Mouse (Mus musculus): ENCODE results near the gene Fn3k. TPM values are rescaled to one million over a fixed set of nuclear protein-coding genes. Genes with fewer than 3 reads are reported as not detected.

Fn3k gene
- total and polyA plus RNA-seq, 2 experiments from 2014 or later, result 4.5 to 5.4 TPM

- Histone ChIP-seq H3K36me3 (ENCODE audit: insufficient read depth, low read length) (no peaks in the 10 kb centered on the region), H3K4me1 (ENCODE audit: insufficient read depth, low read length) (0 out of 2 replicates have a peak, but pooled peaks cover 9% of the 10 kb centered on the region), H3K9ac (replicated peaks; ENCODE audit: low read length) (peak within 1 kb of the TSS; percentile 65), H3K9me3 (ENCODE audit: low read length) (no peaks in the 10 kb centered on the region), H3K27me3 (ENCODE audit: insufficient read depth, low read length) (no peaks in the 10 kb centered on the region), H3K4me2 (ENCODE audit: low read depth, low read length) (peak within 1 kb of the TSS; percentile 92), H3K27ac (peak within 1 kb of the TSS; percentile 64; the same call in 1 of the 2 replicates), H3K4me3 (ENCODE audit: low read length) (peak within 1 kb of the TSS; percentile 67)
- ATAC-seq (peak; percentile 100), DNase-seq (ENCODE audit: low spot score) (peak; percentile 99)
- TF ChIP-seq CTCF (IDR thresholded peaks at IDR 0.05; ENCODE audit: low read depth), result peak; percentile 31; the same call in 1 of the 2 replicates
- 2% methylated on average over 28 of the region's 28 CpGs for WGBS
Observed at GRCm38 (mm10) chr11:121420830-121421552, 13.7 kb upstream of the Fn3k start, which contains the start of gene Fn3krp. Gene Fn3krp (plus strand): TSS chr11:121421401.

GRCm38 (mm10) chr11:121421553-121422173 is 13.1 kb upstream of the Fn3k start:
- ATAC-seq, result no peak; the same call in 1 of the 2 replicates

GRCm38 (mm10) chr11:121433397-121433796 is 1.3 kb upstream of the Fn3k start:
- H3K9ac ChIP-seq (replicated peaks; ENCODE audit: low read length), result no peak overlapping the region
- H3K27me3 ChIP-seq (ENCODE audit: insufficient read depth, low read length), result no peaks in the 10 kb centered on the region
- TF ChIP-seq CTCF (IDR thresholded peaks at IDR 0.05; ENCODE audit: low read depth), result no peak
- no peak overlapping the region; the same call in 1 of the 2 replicates for H3K27ac ChIP-seq
- peaks cover 7% of the 10 kb centered on the region for H3K36me3 ChIP-seq (ENCODE audit: insufficient read depth, low read length)
- no peak overlapping the region for H3K4me3 ChIP-seq (ENCODE audit: low read length)
- H3K4me2 ChIP-seq (ENCODE audit: low read depth, low read length), result no peak overlapping the region
- no peak for ATAC-seq
- H3K9me3 ChIP-seq (ENCODE audit: low read length), result no peaks in the 10 kb centered on the region
- DNase-seq (ENCODE audit: low spot score), result no peak
- peaks cover 10% of the 10 kb centered on the region for H3K4me1 ChIP-seq (ENCODE audit: insufficient read depth, low read length)
- WGBS, result 83% methylated on average over 4 of the region's 4 CpGs

More at GRCm38 (mm10) chr11:121421553-121422173, 13.1 kb upstream of the Fn3k start:
- TF ChIP-seq CTCF (IDR thresholded peaks at IDR 0.05; ENCODE audit: low read depth), result no peak
- Histone ChIP-seq H3K27me3 (ENCODE audit: insufficient read depth, low read length) (no peaks in the 10 kb centered on the region), H3K9ac (replicated peaks; ENCODE audit: low read length) (peak overlapping the region; percentile 65), H3K4me3 (ENCODE audit: low read length) (peak overlapping the region; percentile 67), H3K36me3 (ENCODE audit: insufficient read depth, low read length) (peaks cover 5% of the 10 kb centered on the region; the same call in 1 of the 2 replicates), H3K9me3 (ENCODE audit: low read length) (no peaks in the 10 kb centered on the region), H3K4me2 (ENCODE audit: low read depth, low read length) (peak overlapping the region; percentile 92), H3K27ac (peak overlapping the region; percentile 64; the same call in 1 of the 2 replicates), H3K4me1 (ENCODE audit: insufficient read depth, low read length) (0 out of 2 replicates have a peak, but pooled peaks cover 9% of the 10 kb centered on the region)
- DNase-seq (ENCODE audit: low spot score), result peak; percentile 31
- WGBS, result under 1% methylated on average over 28 of the region's 28 CpGs

- Histone ChIP-seq H3K4me2 (ENCODE audit: low read depth, low read length) (no peak overlapping the region), H3K27me3 (ENCODE audit: insufficient read depth, low read length) (no peaks in the 10 kb centered on the region), H3K9me3 (ENCODE audit: low read length) (no peaks in the 10 kb centered on the region), H3K4me1 (ENCODE audit: insufficient read depth, low read length) (peaks cover 10% of the 10 kb centered on the region), H3K36me3 (ENCODE audit: insufficient read depth, low read length) (no peaks in the 10 kb centered on the region), H3K9ac (replicated peaks; ENCODE audit: low read length) (no peak overlapping the region), H3K27ac (no peak overlapping the region), H3K4me3 (ENCODE audit: low read length) (no peak overlapping the region)
- no peak for TF ChIP-seq CTCF (IDR thresholded peaks at IDR 0.05; ENCODE audit: low read depth)
- ATAC-seq (no peak), DNase-seq (ENCODE audit: low spot score) (no peak)
- 77% methylated on average over 5 of the region's 5 CpGs for WGBS
Observed at GRCm38 (mm10) chr11:121437236-121437635, 2.5 kb downstream of the Fn3k start.

GRCm38 (mm10) chr11:121439686-121440292 is 5.1 kb downstream of the Fn3k start:
- Histone ChIP-seq H3K4me2 (ENCODE audit: low read depth, low read length) (no peak overlapping the region), H3K36me3 (ENCODE audit: insufficient read depth, low read length) (no peaks in the 10 kb centered on the region), H3K4me3 (ENCODE audit: low read length) (no peak overlapping the region), H3K9me3 (ENCODE audit: low read length) (no peaks in the 10 kb centered on the region), H3K27ac (no peak overlapping the region), H3K4me1 (ENCODE audit: insufficient read depth, low read length) (no peaks in the 10 kb centered on the region), H3K27me3 (ENCODE audit: insufficient read depth, low read length) (no peaks in the 10 kb centered on the region), H3K9ac (replicated peaks; ENCODE audit: low read length) (no peak overlapping the region)
- no peak for DNase-seq (ENCODE audit: low spot score)
- WGBS, result 65% methylated on average over 5 of the region's 5 CpGs
- no peak for ATAC-seq
- no peak for TF ChIP-seq CTCF (IDR thresholded peaks at IDR 0.05; ENCODE audit: low read depth)

GRCm38 (mm10) chr11:121441653-121442052 is 6.9 kb downstream of the Fn3k start:
- Histone ChIP-seq H3K4me1 (ENCODE audit: insufficient read depth, low read length) (no peaks in the 10 kb centered on the region), H3K27ac (no peak overlapping the region), H3K4me3 (ENCODE audit: low read length) (no peak overlapping the region), H3K4me2 (ENCODE audit: low read depth, low read length) (no peak overlapping the region), H3K9me3 (ENCODE audit: low read length) (no peaks in the 10 kb centered on the region), H3K36me3 (ENCODE audit: insufficient read depth, low read length) (no peaks in the 10 kb centered on the region), H3K9ac (replicated peaks; ENCODE audit: low read length) (no peak overlapping the region), H3K27me3 (ENCODE audit: insufficient read depth, low read length) (no peaks in the 10 kb centered on the region)
- TF ChIP-seq CTCF (IDR thresholded peaks at IDR 0.05; ENCODE audit: low read depth), result no peak
- ATAC-seq (no peak), DNase-seq (ENCODE audit: low spot score) (no peak)
- whole genome bisulfite sequencing, result 92% methylated on average over 4 of the region's 4 CpGs

Measured in hindbrain, postnatal 0 days (tissue).